Mouse (Mus musculus) A20 (cell line): ENCODE results near the gene Mosmo.
"Not testable (repeated sequence)": the region's sequence is repeated elsewhere in the genome, so short reads cannot be mapped to it uniquely, and the experiment has no call there.

Experiments
- DNase-seq: peaks from one replicate; pipeline ENCODE4 v3.0.0-alpha.2; 2011; ENCODE audit warnings: low read depth, low spot score

Mosmo gene

GRCm38 (mm10) chr7:120703888-120704287 is 26.5 kb downstream of the Mosmo start:
- no peak for DNase-seq

DNA sequence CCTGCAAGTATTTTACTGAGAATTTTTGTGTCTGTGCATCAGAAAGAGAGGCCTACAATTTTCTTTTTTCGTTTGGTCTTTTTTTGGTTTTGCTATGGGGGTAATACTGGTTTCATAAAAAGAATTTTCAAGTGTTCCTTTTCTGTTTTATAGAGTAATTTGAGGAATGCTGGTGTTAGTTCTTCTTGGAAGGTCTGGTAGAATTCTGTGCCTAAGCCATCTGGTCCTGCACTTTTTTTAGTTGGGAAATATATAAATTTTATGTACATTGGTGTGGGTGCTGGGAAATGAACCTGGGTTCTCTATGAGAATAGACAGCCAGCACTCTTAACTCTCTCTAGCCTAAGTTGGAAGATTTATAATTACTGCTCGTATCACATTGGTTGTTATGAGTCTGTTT is 34.7 kb downstream of the Mosmo start:
- DNase-seq: no peak

- DNase-seq: no peak
Measured at GRCm38 (mm10) chr7:120713225-120713624, 35.8 kb downstream of the Mosmo start.

GRCm38 (mm10) chr7:120713951-120714350 is 36.5 kb downstream of the Mosmo start:
- not testable (repeated sequence) for DNase-seq

DNA sequence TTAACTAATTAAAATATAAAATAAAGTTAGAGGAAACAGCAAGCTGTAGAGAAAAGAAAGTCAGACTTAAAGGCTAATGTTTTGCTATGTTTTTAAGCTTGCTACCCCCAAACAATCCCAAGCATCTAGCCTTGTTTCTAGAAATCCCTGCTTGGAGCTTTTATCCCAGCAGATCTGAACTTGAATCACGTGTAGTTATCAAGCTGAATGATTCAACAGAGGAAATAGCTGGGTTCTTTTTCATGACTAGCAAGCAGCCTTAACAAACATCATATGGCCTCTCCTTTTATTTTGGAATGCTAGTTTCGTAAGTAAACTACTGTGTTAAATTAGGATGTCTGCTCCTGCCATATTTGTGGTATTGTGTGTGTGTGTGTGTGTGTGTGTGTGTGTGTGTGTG is 39.8 kb downstream of the Mosmo start:
- no peak for DNase-seq

GRCm38 (mm10) chr7:120721051-120721450 is 43.6 kb downstream of the Mosmo start:
- no peak for DNase-seq

DNA sequence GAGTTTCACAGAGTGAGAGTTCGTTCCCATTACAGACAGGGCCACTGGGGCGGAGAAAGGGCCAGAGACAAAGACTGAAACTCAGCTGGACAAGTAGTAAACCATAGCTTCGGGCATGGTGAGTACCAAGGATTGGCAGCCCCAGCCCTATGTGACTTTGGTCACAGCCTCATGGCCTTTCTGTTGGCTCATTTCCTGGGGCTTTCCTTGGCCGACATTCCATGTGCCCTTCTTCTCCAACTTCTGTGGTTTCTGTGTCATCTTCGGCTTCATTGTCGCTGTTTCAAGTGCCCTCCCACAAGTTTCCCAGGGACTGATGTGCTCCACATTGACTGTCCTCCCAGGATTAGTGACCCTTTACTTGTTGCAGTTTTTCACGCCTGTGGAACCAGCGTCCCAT is 44.0 kb downstream of the Mosmo start:
- no peak for DNase-seq

GRCm38 (mm10) chr7:120722063-120722462 is 44.6 kb downstream of the Mosmo start:
- DNase-seq: no peak

DNA sequence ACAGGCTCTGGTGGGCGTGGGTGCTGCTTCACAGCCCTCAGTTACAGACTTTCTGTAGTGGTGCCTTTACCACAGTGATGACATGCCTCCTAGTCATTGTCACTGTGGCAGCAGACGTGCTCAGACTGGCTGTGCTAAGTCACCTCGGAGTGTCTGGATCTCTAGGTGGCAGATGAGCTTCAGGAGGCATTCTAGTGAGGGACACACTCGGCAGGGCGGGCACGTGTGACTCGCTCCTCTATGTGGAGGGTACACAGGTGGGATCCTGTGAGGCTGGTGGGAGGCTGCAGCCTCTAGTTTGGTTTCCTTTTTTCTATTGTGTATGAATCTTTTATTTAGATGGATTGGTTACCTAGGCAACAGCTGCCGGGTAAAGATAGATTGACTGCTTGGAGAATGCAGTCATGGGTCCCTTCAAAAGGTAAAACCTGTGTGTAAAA is 45.4 kb downstream of the Mosmo start:
- DNase-seq: no peak

- DNase-seq: peak; percentile 67
Measured at GRCm38 (mm10) chr7:120727581-120727980, 50.2 kb downstream of the Mosmo start.

DNA sequence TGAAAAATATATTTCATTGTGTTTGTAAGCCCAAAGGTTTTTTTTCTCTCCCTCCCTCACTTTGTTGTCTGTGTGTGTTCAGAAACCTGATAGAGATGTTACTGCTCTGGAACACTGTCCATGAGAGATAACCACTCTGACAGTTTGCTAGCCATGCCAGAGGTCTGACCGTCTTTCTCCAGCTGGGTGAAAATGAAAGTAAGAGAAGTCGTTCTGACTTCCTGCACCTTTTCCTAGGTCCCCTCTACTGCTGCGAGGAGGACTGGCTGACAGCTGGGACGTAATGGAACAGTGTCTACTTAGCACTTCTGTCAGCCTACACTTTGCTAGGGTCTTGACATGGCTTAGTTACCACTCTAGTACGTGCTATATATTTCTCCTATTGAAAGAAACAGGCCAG is 52.2 kb downstream of the Mosmo start:
- DNase-seq: no peak

- DNase-seq: no peak
Measured at GRCm38 (mm10) chr7:120732906-120733305, 55.5 kb downstream of the Mosmo start.

- DNase-seq: no peak
Measured at GRCm38 (mm10) chr7:120739018-120739417, 61.6 kb downstream of the Mosmo start, which contains the start of gene Vwa3a. TSS of gene Vwa3a (plus strand) at chr7:120739318.

- DNase-seq: no peak
Measured at GRCm38 (mm10) chr7:120739558-120740101, 62.2 kb downstream of the Mosmo start.

DNA sequence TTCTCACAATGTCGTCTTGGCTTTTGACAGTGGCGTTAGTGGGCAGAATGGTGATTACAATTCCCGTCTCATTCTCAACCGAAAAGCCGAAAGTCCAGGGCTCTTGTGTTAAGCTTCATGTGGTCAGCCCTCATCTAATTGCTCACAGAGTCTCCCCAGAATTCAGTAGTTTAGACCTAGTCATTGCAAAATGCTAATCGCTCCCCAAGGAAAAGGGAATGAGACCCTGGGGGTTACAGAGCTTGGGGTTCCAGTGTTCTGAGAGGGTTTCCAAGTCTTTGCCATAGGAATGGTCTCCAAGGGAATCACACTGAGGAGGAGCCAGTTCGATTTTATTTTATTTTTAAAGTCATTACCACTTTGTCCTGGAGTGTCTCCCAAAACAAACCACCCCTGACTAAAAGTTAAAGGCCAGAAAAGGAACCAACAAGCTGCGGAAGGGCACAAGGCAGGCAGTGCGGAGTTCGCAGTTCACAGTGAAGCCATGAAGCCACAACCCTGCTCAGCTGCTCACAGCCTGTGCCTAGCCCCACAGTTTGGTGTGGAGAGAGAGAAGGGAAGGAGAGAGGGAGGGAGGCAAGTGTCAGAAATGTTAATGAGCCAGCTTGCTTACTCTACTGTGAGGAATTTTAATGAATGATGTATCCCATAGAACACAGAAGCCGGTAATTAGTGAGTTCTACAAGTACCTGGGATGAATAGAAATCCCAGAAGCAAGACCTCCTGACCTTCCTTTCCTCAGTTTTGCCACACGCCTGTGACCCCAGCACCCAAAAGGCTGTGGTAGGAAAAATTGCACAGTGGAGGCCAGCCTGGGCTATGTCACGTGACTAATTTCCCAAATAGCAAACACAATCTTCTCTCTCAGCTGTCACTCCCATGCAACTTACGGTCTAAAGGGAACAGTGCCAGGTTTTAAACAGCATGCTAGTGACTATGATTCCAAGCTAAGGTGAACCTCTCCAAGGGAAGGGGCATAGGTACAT is 66.2 kb downstream of the Mosmo start:
- DNase-seq: no peak

DNA sequence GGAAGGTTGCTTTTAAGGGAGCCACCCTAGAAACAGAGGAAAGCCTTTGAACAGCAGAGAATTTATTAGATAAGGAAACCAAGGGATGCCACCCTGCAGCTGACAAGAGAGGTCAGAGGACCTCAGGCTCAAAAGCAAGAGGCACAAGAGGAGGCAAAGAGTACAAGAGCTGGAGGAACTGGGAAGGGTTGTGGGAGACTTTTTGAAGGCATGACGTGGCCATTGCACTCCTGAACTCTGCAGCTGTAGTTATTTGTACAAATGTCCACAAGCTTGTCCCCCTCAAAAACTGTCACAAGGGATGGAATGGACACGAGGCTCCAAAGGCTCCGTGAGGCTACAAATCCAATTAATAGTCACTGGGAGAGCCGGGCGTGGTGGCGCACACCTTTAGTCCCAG is 67.2 kb downstream of the Mosmo start:
- no peak for DNase-seq

DNA sequence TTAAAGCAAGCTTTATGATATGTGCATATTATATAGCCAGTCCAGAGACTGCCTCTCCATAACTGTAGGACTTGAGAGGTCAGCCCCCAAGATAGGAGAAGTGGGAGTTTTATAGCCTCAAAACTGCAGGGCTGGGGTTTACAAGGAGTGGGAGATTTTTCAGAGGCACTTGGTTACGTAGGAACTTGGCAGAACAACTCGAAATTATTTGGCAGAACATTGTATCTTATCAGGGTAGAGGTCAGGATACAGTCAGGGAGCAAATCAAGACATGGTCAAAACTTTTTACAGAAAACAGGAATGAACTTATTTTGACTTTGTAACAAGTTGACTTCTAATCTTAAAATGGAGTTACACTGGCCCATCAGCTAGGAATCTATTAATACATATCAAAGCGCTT is 68.6 kb downstream of the Mosmo start:
- DNase-seq: no peak

DNA sequence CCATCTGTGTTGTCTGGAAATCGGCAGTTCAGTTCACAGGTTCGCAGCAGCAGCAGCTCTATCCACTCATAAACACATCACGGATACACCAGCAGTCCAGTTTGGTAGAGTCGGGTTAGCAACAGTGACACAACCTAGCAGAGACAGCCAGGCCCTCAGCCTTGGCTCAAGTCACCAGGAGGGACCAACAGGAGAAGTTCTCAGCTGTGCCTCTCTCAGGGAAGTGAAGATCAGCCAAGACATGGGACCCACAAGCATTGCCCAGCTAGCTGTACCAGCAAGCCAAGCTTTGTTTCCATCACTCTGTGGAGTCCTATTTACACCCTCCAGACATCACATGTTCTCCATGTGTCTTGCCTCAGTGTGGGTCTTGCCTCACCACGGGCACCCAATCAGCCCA is 69.4 kb downstream of the Mosmo start:
- DNase-seq: no peak

DNA sequence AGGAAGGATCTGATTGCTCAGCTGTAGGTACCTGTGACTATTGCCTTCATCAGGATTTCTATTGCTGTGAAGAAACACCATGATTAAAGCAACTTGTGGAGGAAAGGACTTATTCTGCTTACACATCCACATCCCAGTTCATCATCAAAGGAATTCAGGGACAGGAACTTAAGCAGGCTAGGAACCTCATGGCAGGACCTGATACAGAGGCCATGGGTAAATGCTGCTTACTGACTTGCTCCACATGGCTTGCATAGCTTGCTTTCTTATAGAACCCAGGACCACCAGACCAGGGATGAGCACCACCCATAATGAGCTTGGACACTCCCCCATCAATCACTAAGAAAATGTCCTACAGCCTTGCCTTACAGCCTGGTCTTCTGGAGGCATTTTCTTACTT is 71.1 kb downstream of the Mosmo start:
- DNase-seq: no peak

DNA sequence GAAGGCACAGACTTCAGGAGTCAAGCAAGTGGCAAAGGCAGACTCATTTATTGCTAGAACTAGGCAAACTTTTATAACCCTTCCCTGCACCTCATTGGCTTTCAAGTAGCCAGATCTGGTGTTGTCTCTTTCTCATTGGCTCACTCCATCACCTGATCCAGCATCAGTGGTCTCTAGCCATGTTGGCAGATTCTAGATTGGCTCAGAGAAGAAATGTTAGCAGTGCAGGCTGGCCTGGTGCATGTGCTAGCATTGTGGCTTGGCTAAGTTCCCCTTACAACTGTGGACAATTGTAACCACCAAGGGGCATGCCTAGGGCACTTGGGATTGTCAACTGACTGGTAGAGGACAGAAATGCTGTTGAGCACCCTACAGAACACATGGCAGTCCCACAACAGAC is 73.9 kb downstream of the Mosmo start:
- DNase-seq: peak; percentile 15

DNA sequence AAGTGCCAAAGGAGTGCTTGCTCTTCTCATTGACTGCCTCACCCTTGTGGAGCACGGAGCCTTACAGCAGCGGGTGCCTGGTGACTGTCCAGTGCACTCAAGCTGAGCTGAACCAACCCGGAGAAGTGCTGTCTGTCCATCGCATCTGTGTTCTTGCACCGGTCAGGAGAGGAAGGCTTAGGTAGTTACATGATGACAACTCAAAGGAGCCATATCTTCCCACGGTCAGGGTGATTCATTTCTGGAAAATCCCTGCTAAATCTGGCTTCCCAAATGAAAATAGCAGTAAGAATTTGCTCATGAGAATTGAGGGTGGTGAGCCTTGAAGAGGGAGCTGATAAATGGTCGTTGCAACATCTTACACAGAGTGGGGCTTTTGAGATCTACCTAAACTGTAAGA is 74.5 kb downstream of the Mosmo start:
- DNase-seq: no peak

- DNase-seq: peak; percentile 78
Measured at GRCm38 (mm10) chr7:120754671-120755070, 77.3 kb downstream of the Mosmo start.

DNA sequence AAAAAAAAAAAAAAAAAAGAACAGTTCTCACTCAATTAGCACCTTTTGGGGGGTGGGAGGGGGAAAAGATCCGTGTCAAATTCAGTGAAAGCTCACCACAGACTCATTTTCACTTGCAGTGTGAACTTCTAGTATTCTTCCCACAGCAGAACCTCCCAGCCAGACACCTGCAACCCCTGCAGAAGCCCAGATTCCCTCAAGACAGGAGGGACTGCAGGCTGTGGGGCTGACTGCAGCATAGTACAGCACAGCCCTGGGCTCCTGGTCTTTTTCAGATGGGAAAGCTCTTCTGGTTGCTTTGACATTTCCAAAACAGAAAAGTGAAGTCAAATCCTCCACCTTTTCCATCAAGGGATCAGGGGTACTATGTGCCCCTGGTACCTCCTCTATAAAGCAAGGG is 90.0 kb downstream of the Mosmo start:
- DNase-seq: no peak
